Mouse (Mus musculus) CH12F3 (cell line): ENCODE measurements around the gene Clcc1.
"Not testable (repeated sequence)": the region's sequence is repeated elsewhere in the genome, so short reads cannot be mapped to it uniquely, and the experiment has no call there.

Experiments
- in situ Hi-C: fragments of 300-500 bp; cut with MboI; formaldehyde crosslinking; loops from 2 replicates; pipeline ENCODE4 v1.14.3; 2020; ENCODE audit warnings: low sequenced_read_pairs

Clcc1 gene

DNA sequence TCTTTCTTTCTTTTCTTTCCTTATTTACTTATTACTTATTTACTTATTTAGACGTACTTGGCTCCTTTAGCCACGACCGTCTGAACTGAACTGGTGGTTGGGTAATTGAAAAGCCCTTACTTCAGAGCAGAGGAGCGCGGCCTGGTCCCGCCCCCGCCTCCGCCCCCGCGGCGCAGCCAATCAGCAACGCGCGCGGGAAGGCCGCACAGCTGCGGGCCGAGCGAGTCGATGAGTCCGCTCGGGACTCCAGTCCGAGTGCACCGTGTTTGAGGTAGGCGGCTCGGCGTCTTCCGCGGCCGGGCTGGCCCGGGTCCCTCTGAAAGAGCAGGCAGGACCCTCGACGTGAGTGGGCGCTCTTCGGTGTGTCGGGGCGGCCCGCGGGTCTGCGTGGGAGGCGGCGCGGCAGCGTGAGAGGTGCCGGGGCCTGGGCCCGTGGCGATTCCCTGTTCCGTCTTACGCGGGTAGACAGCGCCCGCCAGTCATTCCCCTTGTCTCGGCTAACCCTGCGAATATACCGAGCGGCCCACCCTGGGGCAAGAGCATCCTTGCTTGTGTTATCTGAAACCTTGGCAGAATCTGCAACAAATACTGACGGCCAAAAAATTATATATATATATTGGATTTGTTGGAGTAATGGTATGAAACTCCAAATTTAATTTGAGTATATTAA lies at the start of gene Clcc1:
Gene Clcc1 (plus strand): TSS at position 204 of the 670 bp plus-strand sequence.
- in situ Hi-C loops: no loop called here

GRCm38 (mm10) chr3:108608906-108609305 lies 44.8 kb upstream of the Clcc1 start:
- in situ Hi-C loops: no loop called here

DNA sequence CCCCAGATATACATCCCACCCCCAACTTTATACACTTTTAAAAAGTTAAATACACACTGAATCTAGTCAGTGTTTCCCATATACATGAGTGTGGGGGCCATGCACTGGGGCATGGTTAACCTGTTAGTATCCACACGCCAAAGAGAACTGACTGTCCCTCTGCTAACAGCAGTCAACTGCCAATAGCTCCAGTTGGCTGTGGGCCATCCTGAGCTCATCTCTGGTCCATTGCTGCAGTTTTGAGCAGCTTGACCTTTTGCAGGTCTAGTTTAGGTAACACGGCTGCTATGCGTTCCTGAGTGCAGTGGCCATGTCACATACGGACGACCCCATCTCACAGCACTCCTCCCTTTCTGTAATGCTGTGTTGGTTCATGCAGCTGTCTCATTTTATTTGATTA lies 19.0 kb upstream of the Clcc1 start:
- in situ Hi-C loops: no loop called here

DNA sequence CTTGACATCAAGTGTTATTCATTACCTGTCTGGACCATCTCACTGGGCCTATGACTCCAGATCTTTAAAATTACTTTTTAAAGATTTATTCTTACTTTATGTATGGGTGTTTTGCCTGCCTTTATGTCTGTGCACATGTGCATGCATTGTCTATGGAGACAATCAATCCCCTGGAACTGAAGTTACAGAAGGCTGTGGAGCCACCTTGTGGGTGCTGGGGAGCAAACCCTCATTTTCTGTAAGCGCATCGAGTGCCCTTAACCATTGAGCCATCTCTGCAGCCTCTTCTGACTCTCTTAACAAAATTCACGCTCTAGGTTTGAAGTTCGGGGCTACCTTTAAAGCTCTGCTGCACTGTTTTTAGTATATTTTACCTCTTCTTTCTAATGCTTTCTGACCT lies 14.3 kb upstream of the Clcc1 start:
- in situ Hi-C loops: no loop called here

GRCm38 (mm10) chr3:108640998-108641397 lies 12.7 kb upstream of the Clcc1 start:
- in situ Hi-C loops: no loop called here

DNA sequence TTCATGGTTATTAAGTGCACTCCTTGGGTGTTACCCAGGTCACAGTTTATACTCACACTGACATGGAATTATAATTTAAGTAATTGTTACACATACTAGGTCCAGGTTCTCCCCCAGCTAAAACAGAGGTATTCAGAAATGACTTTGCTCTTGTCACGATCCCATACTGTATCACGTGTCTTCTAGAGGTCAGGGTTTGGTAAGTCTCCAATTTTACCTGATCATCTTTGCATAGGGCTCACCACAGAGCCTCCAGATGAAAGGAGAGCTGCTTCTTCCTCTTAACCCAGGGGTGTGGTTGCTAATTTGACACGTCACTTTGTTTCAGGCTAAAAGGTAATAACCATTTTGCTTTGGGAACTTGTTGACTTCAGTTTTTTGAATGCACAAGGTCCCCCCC lies 8.9 kb upstream of the Clcc1 start:
- in situ Hi-C loops: no loop called here

DNA sequence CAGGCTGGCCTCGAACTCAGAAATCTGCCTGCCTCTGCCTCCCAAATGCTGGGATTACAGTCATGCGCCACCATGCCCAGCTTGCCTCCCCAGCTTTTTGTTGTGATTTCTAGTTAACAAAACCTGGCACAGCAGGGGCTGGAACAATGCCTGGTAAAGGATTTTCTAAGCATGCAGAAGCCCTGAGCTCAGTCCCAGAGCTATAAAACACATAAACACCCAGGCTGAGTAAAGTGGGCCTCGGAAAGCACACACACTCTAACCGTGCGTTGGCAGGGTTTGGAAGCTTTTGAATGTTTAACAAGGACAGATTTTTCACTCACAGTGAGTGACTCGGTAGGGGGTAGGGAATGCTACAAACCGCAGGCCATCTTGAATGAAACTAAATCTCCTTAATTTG lies 7.7 kb upstream of the Clcc1 start:
- in situ Hi-C loops: no loop called here

- in situ Hi-C loops: not testable (repeated sequence)
Measured at GRCm38 (mm10) chr3:108647681-108648080, 6.0 kb upstream of the Clcc1 start.

- in situ Hi-C loops: no loop called here
Measured at GRCm38 (mm10) chr3:108652866-108653642, 659 bp upstream of the Clcc1 start.

DNA sequence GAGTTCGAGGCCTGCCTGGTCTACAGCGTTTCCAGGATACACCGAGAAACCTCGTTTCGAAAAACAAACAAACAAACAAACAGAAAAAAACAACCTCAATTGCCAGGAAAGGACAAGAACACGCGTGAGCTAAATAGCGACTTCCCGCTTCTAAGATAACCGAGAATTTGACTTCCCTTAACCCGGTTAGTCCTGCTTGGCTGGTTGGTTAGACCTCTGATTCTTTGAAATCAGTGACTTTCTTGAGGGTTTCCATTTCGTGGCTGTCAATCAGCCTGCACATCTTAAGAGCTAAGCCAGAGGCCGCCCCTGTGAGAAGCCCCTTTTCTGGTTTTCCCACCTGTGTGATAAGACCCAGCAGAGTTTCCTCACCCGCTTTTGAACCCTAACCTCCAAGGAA lies 853 bp downstream of the Clcc1 start:
- in situ Hi-C loops: no loop called here

- in situ Hi-C loops: no loop called here
Measured at GRCm38 (mm10) chr3:108655486-108655885, 1.8 kb downstream of the Clcc1 start.

GRCm38 (mm10) chr3:108658612-108659011 lies 4.9 kb downstream of the Clcc1 start:
- in situ Hi-C loops: no loop called here

GRCm38 (mm10) chr3:108660941-108661340 lies 7.2 kb downstream of the Clcc1 start:
- in situ Hi-C loops: no loop called here

GRCm38 (mm10) chr3:108676616-108677015 lies 22.9 kb downstream of the Clcc1 start:
- in situ Hi-C loops: no loop called here

DNA sequence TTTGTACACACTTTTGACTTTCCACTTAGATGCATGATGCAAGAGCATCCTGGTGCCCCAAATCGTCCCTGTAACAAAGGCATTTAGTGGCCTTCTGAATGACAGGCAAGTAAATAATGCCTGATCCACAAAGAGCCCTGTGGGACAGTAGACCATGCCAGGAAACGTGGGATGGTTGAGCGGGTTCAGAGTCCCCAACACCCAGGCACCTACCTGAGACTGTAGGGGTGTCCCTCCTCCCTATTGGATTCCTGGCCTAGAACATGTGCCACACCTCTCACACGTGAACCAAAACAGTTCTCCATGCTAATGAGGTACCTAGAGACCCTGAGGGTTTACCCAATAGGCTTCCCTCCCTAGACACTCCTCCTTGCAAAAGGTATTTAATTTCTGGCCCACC lies 27.3 kb downstream of the Clcc1 start:
- in situ Hi-C loops: no loop called here

- in situ Hi-C loops: not testable (repeated sequence)
Measured at GRCm38 (mm10) chr3:108683597-108683996, 29.9 kb downstream of the Clcc1 start.

DNA sequence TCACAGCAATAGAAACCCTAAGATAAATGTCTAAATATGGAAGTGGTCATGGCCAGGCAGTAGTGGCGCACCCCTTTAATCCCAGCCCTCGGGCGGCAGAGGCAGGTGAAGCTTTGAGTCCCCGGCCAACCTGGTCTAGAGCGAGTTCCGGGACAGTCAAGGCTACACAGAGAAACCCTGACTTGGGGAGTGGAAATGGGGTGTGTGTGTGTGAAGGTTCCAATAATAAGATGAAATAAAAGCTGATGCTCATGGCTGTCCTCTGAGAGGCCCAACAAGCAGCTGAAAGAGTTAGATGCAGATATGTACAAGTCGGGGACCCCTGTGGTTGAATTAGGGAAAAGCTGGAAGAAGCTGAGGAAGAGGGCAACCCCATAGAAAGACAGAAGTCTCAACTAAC lies 32.0 kb downstream of the Clcc1 start:
- in situ Hi-C loops: no loop called here

GRCm38 (mm10) chr3:108689015-108689441 lies 35.3 kb downstream of the Clcc1 start:
- in situ Hi-C loops: no loop called here

GRCm38 (mm10) chr3:108689446-108689845 lies 35.7 kb downstream of the Clcc1 start:
- in situ Hi-C loops: no loop called here

DNA sequence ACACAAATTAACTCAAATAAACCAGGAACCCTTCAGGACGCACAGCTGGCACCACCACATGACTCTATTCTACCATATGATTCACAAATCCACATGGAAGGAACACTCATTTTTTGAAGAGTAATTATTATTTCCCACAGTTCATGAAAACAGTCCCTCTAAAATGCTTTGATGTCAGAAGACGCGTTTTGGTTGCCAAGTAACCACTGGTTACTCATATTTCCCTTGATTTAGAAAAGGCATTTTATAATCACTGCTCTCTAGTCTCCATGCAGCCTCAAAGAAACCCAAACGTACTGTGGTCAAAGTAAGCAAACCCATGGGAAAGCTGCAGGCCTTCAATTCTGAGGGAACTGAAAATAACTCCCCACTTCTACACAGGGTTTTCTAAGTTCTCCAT lies 36.3 kb downstream of the Clcc1 start:
- in situ Hi-C loops: no loop called here

DNA sequence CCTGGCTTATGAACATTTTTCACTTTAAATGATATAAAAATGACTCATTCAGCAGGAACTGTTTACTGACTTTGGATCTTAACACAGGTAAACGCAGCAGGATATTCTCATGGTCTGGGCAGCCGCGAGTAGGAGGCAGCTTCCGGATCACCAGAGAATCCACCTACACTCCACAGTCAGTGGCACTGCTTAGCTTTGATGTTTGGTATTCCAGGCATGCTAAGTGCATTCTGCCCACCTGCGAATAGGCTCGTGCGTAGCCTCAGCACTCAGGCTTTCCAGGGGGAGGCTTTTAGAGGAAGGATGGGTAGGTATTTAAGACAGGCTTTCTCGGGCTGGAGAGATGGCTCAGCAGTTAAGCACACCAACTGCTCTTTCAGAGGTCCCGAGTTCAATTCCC lies 40.6 kb downstream of the Clcc1 start:
- in situ Hi-C loops: no loop called here

GRCm38 (mm10) chr3:108698662-108699061 lies 44.9 kb downstream of the Clcc1 start:
- in situ Hi-C loops: no loop called here
